Mouse (Mus musculus) heart, postnatal 0 days (tissue): Measurements from ENCODE around the gene Hspb1.

Experiments
- CTCF ChIP-seq: IDR thresholded peaks from 2 replicates; pipeline ENCODE4 v1.5.1; 2016; ENCODE audit warnings: antibody characterized with exemption, control low read depth, low read depth
- EP300 ChIP-seq: IDR thresholded peaks from 2 replicates; pipeline ENCODE4 v1.6.1; 2016; ENCODE audit warnings: antibody characterized with exemption, low read depth

- TF ChIP-seq EP300: no peak
- no peak for TF ChIP-seq CTCF
Observed at GRCm38 (mm10) chr5:135847460-135847859, 40.3 kb upstream of the Hspb1 start.
